Mouse (Mus musculus): Measurements from ENCODE around the gene Tsku. TPM values are rescaled to one million over a fixed set of nuclear protein-coding genes. Genes with fewer than 3 reads are reported as not detected.

Tsku gene
- polyA plus RNA-seq, 1 experiment, result not detected

DNA sequence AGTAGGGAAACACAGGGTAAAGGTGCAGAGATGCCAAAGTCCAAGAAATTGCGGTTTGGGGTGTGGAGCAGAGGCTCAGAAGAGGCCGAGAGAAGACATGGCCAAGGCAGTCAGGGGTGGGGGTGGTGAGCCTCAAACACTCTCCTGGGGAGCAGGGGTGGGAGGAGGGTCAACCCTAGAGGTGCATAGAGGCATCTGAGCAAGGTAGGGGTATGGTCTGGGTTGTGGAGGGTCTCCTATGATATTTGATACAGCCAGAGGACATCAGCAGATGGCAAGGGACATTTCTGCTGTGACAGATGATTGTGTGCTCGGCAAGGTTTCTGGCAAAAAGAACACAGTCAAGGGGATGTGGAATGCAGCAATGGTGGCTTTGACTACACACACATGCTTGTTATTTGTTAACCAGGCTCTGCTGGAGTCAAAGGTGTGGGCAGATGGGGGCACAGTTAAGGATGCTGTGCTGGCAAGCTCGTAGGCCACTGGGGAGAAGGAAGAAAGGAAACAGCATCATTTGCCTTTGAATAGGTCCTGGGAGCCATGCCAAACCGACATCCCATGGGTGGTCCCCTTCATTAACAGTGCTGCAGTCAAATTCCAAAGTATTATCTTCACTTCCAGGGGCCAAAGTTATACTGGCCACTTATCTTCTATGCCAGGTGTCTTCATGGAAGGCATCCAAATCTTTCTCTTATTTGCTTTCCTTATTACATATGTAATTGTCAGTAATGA lies 37.7 kb downstream of the Tsku start:
- peaks cover 42% of the 10 kb centered on the region for H3K4me1 ChIP-seq (ENCODE audit: control insufficient read depth)
- no peaks in the 10 kb centered on the region for H3K36me3 ChIP-seq (ENCODE audit: control insufficient read depth)
- no peaks in the 10 kb centered on the region for H3K27me3 ChIP-seq (ENCODE audit: control insufficient read depth)
- H3K4me3 ChIP-seq (replicated peaks), result no peak overlapping the region
- no peak for TF ChIP-seq TAL1 (IDR thresholded peaks at IDR 0.05; ENCODE audit: low read length)
- TF ChIP-seq GATA1 (IDR thresholded peaks at IDR 0.05; ENCODE audit: low read length), result no peak
- H3K9me3 ChIP-seq (ENCODE audit: control insufficient read depth, low read length), result no peaks in the 10 kb centered on the region

DNA sequence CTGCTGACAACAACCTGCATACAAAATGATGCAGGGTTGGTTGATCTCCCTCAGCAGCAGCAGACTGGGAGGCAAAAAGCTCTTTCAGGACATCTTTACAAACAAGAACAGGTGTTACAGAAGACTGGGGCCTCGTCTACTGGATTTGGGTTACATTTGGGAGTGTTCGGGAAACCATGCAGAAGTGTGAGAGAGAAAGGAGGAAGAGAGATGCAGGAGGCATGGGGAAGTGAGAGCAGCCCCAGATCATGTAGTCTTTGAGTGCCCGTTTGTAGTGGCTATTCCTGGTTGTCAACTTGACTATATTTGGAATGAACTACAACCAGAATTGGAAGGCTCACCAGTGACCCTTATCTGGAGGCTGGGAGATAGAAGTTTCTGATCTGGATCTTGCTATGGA lies 38.7 kb downstream of the Tsku start:
- no peak overlapping the region for H3K4me3 ChIP-seq (replicated peaks)
- H3K36me3 ChIP-seq (ENCODE audit: control insufficient read depth), result no peaks in the 10 kb centered on the region
- peaks cover 38% of the 10 kb centered on the region for H3K4me1 ChIP-seq (ENCODE audit: control insufficient read depth)
- no peak for TF ChIP-seq TAL1 (IDR thresholded peaks at IDR 0.05; ENCODE audit: low read length)
- TF ChIP-seq GATA1 (IDR thresholded peaks at IDR 0.05; ENCODE audit: low read length), result no peak
- H3K9me3 ChIP-seq (ENCODE audit: control insufficient read depth, low read length), result no peaks in the 10 kb centered on the region
- H3K27me3 ChIP-seq (ENCODE audit: control insufficient read depth), result no peaks in the 10 kb centered on the region

DNA sequence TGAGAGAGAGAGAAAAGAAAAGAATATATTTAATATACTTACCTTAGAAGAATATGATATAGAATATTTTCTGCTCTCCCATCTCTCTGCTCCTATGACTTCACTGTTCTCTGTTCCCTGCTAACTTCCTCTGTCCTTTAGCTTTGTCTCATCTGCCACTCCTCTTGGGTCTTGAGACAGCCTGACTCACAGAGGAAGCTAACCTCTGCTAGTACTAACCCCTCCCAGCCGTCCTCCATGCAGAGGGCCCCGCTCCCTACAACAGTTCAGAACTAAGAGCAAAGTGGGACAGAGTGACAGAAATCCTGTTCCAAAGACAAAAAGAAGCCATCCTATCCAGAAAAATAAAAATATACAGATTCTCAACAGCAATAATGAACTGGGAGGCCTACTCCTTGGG lies 40.0 kb downstream of the Tsku start, which contains the start of gene Acer3:
Gene Acer3 (minus strand): TSS at position 126 of the 400 bp plus-strand sequence.
- Histone ChIP-seq H3K9me3 (ENCODE audit: control insufficient read depth, low read length) (no peaks in the 10 kb centered on the region), H3K4me3 (replicated peaks) (no peak within 1 kb of the TSS), H3K27me3 (ENCODE audit: control insufficient read depth) (peaks cover 4% of the 10 kb centered on the region), H3K4me1 (ENCODE audit: control insufficient read depth) (peaks cover 35% of the 10 kb centered on the region), H3K36me3 (ENCODE audit: control insufficient read depth) (no peaks in the 10 kb centered on the region)
- TF ChIP-seq TAL1 (IDR thresholded peaks at IDR 0.05; ENCODE audit: low read length) (no peak), GATA1 (IDR thresholded peaks at IDR 0.05; ENCODE audit: low read length) (no peak)

DNA sequence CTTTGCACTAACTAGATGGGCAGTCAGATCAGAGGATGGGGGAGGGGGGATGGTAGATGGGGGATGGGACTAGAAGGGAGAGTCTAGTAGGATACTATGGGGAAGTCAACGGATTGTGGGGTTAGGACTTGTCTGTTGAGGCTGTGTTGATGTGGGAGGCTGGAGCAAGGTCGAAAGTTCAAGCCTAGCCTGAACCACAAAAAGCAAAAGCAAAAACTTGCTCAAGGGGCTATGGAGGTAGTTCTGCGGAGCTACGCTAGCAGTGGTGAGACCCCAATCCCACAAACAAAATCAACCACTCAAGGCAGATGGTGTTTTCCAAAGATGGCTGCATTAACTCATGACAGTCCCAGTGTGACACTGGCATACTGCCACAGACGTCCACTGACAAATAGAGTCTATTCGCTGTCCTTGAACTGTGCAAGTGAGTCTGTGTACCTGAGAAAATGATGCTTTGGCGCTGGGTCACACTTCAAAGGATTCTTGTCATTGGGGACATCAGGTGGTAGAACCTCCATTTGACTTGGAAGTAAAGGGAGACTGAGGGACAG lies 41.0 kb downstream of the Tsku start:
- TF ChIP-seq GATA1 (IDR thresholded peaks at IDR 0.05; ENCODE audit: low read length) (no peak), TAL1 (IDR thresholded peaks at IDR 0.05; ENCODE audit: low read length) (no peak)

DNA sequence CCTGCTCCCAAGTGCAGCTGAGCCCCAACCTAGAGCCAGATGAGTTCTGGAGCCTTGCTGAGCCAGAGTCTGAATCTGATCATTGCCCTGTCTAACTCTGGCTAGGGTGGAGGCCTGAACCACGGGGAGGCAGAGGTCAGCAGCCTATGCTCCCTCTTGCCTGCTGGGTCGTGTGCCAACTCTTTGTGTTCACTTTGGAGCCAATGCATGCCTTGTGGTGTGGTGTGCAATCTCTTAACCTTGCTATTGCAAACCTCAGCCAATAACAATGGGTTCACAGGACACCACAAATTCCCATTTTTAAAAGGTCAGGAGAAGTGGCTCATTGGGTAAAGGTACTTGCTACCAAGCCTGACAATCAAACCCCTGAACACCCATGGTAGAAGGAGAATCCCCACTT lies 44.6 kb downstream of the Tsku start:
- Histone ChIP-seq H3K36me3 (ENCODE audit: control insufficient read depth) (no peaks in the 10 kb centered on the region), H3K4me1 (ENCODE audit: control insufficient read depth) (peaks cover 2% of the 10 kb centered on the region), H3K4me3 (replicated peaks) (no peak overlapping the region), H3K27me3 (ENCODE audit: control insufficient read depth) (peaks cover 28% of the 10 kb centered on the region), H3K9me3 (ENCODE audit: control insufficient read depth, low read length) (no peaks in the 10 kb centered on the region)
- no peak for TF ChIP-seq GATA1 (IDR thresholded peaks at IDR 0.05; ENCODE audit: low read length)
- TF ChIP-seq TAL1 (IDR thresholded peaks at IDR 0.05; ENCODE audit: low read length), result no peak

More for the DNA sequence above, 41.0 kb downstream of the Tsku start:
- H3K9me3 ChIP-seq (ENCODE audit: control insufficient read depth, low read length), result no peaks in the 10 kb centered on the region
- H3K4me3 ChIP-seq (replicated peaks), result no peak overlapping the region
- H3K27me3 ChIP-seq (ENCODE audit: control insufficient read depth), result peaks cover 4% of the 10 kb centered on the region
- no peaks in the 10 kb centered on the region for H3K36me3 ChIP-seq (ENCODE audit: control insufficient read depth)
- peaks cover 35% of the 10 kb centered on the region for H3K4me1 ChIP-seq (ENCODE audit: control insufficient read depth)

DNA sequence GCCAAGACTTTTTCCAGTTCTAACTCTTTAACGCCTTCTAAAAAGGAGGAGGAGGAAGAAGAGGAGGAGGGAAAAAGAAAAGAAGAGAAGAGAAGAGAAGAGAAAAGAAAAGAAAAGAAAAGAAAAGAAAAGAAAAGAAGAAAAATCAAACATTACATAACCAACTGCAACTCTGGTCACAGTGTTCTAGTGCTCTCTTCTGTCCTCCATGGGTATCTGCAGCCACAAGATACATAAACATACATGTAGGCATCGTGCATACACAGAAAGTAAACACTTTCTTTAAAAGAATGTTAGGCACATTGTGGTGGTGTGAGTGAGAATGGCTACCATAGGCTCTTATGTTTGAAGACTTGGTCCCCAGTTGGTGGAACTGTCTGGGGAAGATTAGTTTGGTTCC lies 46.0 kb downstream of the Tsku start:
- H3K4me3 ChIP-seq (replicated peaks), result no peak overlapping the region
- TF ChIP-seq TAL1 (IDR thresholded peaks at IDR 0.05; ENCODE audit: low read length), result no peak
- TF ChIP-seq GATA1 (IDR thresholded peaks at IDR 0.05; ENCODE audit: low read length), result no peak
- H3K27me3 ChIP-seq (ENCODE audit: control insufficient read depth), result peaks cover 28% of the 10 kb centered on the region
- no peaks in the 10 kb centered on the region for H3K36me3 ChIP-seq (ENCODE audit: control insufficient read depth)
- no peaks in the 10 kb centered on the region for H3K9me3 ChIP-seq (ENCODE audit: control insufficient read depth, low read length)
- peaks cover 2% of the 10 kb centered on the region for H3K4me1 ChIP-seq (ENCODE audit: control insufficient read depth)

DNA sequence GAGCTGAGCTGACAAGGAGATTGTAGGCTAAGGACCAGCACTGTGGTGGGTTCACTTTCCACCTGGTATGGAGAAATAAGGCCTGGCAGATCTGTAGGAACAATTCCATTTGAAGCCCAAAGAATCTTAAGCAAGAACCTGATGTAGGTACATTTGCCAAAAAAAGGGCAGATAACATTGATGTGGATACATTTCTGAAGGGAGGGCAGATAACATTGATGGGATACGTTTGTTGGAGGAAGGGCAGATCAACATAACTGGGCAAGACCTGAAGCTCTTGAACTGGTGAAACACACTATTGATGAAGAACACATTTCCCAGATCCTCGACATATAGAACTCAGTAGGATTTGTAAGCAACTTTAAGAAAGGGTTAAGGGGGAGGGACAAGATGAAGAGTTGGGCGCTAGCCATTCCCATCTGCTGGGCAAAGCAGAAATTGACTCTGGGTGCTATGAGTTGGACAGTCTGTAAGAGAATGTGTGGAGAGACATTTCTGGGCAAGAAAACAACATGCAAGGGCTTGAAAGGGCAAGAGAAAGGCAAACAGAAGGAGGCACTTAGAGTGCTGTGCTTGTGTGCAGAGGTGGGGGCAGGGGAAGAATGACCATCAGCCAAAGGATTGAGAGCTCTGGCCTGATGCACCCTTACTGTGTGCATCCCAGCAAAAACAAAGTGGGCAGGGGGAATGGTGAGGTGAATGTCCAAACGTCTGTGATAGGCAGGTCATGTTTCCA lies 48.8 kb downstream of the Tsku start:
- Histone ChIP-seq H3K4me1 (ENCODE audit: control insufficient read depth) (peaks cover 20% of the 10 kb centered on the region), H3K27me3 (ENCODE audit: control insufficient read depth) (peaks cover 28% of the 10 kb centered on the region), H3K36me3 (ENCODE audit: control insufficient read depth) (no peaks in the 10 kb centered on the region), H3K9me3 (ENCODE audit: control insufficient read depth, low read length) (no peaks in the 10 kb centered on the region), H3K4me3 (replicated peaks) (no peak overlapping the region)
- no peak for TF ChIP-seq TAL1 (IDR thresholded peaks at IDR 0.05; ENCODE audit: low read length)
- TF ChIP-seq GATA1 (IDR thresholded peaks at IDR 0.05; ENCODE audit: low read length), result no peak

DNA sequence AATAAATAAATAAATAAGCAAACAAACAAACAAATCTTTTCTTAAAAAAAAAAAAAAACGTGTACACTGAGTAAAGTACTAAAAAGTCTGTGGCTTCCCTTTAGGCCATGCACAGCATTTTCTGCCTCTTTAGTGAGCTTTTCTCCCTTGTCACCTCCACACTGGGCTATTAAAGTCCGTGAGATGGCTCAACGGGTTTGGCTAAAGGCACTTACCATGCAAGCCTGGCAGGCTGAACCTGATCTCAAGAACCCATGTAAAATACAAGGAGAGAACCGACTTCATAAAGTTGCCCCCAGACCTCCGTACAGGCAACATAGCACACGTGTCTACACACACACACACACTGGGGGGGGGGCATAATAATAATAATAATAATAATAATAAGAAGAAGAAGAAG lies 50.9 kb downstream of the Tsku start:
- TF ChIP-seq TAL1 (IDR thresholded peaks at IDR 0.05; ENCODE audit: low read length) (no peak), GATA1 (IDR thresholded peaks at IDR 0.05; ENCODE audit: low read length) (no peak)
- Histone ChIP-seq H3K9me3 (ENCODE audit: control insufficient read depth, low read length) (no peaks in the 10 kb centered on the region), H3K36me3 (ENCODE audit: control insufficient read depth) (peaks cover 5% of the 10 kb centered on the region), H3K4me3 (replicated peaks) (no peak overlapping the region), H3K27me3 (ENCODE audit: control insufficient read depth) (peaks cover 24% of the 10 kb centered on the region), H3K4me1 (ENCODE audit: control insufficient read depth) (peaks cover 36% of the 10 kb centered on the region)

Measured in erythroblast, embryonic 14.5 days (primary cell).